Mouse (Mus musculus) bone marrow, adult 2 months (tissue): ENCODE data around the gene Stk39.

Source experiments
- CTCF ChIP-seq: fragments of 200-500 bp; IDR thresholded peaks from 2 replicates; pipeline ENCODE4 v1.5.1; 2011; ENCODE audit warnings: low read length, control low read depth; ENCODE audit not compliant: control insufficient read depth, insufficient read depth
- POLR2A ChIP-seq: fragments of 200-500 bp; IDR thresholded peaks from 2 replicates; pipeline ENCODE4 v1.6.1; 2011; ENCODE audit warnings: low read depth, mild to moderate bottlenecking, control low read depth, low read length, borderline replicate concordance; ENCODE audit not compliant: control insufficient read depth

GRCm38 (mm10) chr2:68249855-68250424 lies 222.1 kb downstream of the Stk39 start:
- TF ChIP-seq CTCF: peak; percentile 53
- TF ChIP-seq POLR2A: no peak
